Mouse (Mus musculus): Measurements from ENCODE around the gene Unc45b. TPM values are rescaled to one million over a fixed set of nuclear protein-coding genes. Genes with fewer than 3 reads are reported as not detected.

Gene Unc45b
- polyA plus RNA-seq, 1 experiment from 2014 or later: 2.5 TPM

DNA sequence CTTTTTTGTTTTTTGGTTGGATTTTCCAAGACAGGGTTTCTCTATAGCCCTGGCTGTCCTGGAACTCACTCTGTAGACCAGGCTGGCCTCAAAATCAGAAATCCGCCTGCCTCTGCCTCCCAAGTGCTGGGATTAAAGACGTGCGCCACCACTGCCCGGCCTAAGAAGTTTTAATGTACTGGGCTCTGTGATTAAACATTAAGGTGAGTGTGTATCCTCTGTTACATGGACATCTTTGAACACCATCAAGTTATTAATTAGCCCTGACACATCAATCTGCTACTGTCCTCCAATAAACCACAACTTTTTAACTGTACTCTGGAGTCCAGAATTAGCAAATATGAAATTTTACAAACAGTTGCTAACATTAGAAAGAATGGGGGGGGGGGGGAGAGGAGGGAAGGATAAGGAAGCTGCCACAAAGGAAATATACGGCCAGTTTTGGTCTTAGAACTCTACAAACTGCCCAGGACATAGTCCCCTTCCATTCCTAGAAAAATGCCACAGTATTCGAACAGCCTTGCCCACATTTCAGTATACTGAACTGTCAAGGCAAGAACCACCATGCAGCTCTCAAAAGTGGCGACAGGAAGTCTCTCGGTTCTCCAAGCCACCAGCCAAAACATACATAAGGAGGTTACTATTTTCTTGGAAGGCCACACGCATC, 40.7 kb upstream of the Unc45b start:
- no peak for ATAC-seq (ENCODE audit: low FRiP score, low TSS enrichment)
- no peaks in the 10 kb centered on the region for H3K27me3 ChIP-seq (ENCODE audit: control insufficient read depth, insufficient read depth, low read length)
- H3K4me2 ChIP-seq (replicated peaks; ENCODE audit: low read depth, low read length): peak overlapping the region; percentile 69
- H3K9ac ChIP-seq (ENCODE audit: low read depth, low read length): peak overlapping the region; percentile 76; the same call in 1 of the 2 replicates
- WGBS: 57% methylated on average over 9 of the region's 9 CpGs
- 0 out of 2 replicates have a peak, but pooled peaks cover 3% of the 10 kb centered on the region for H3K4me1 ChIP-seq (ENCODE audit: control insufficient read depth, insufficient read depth, low read length)
- H3K4me3 ChIP-seq (ENCODE audit: low read length): peak overlapping the region; percentile 89
- H3K9me3 ChIP-seq (ENCODE audit: control insufficient read depth, low read length): no peaks in the 10 kb centered on the region
- H3K27ac ChIP-seq (ENCODE audit: low read depth, low read length): peak overlapping the region; percentile 82; the same call in 1 of the 2 replicates
- no peaks in the 10 kb centered on the region for H3K36me3 ChIP-seq (ENCODE audit: control insufficient read depth, insufficient read depth, low read length)

- WGBS: 2% methylated on average over 36 of the region's 36 CpGs
- Histone ChIP-seq H3K4me3 (ENCODE audit: low read length) (peak overlapping the region; percentile 89), H3K27ac (ENCODE audit: low read depth, low read length) (peak overlapping the region; percentile 82)
Observed at GRCm38 (mm10) chr11:82870173-82871030, 39.9 kb upstream of the Unc45b start.

GRCm38 (mm10) chr11:82871031-82871446, 39.3 kb upstream of the Unc45b start, which contains the start of gene Rffl:
Gene Rffl (minus strand): TSS chr11:82871210.
- Histone ChIP-seq H3K27me3 (ENCODE audit: control insufficient read depth, insufficient read depth, low read length) (no peaks in the 10 kb centered on the region), H3K9me3 (ENCODE audit: control insufficient read depth, low read length) (no peaks in the 10 kb centered on the region), H3K27ac (ENCODE audit: low read depth, low read length) (peak within 1 kb of the TSS; percentile 82), H3K4me3 (ENCODE audit: low read length) (peak within 1 kb of the TSS; percentile 89), H3K4me2 (replicated peaks; ENCODE audit: low read depth, low read length) (peak within 1 kb of the TSS; percentile 69), H3K9ac (ENCODE audit: low read depth, low read length) (peak within 1 kb of the TSS; percentile 76), H3K4me1 (ENCODE audit: control insufficient read depth, insufficient read depth, low read length) (0 out of 2 replicates have a peak, but pooled peaks cover 3% of the 10 kb centered on the region), H3K36me3 (ENCODE audit: control insufficient read depth, insufficient read depth, low read length) (no peaks in the 10 kb centered on the region)
- 0% methylated on average over 29 of the region's 43 CpGs for WGBS
- peak; percentile 97 for ATAC-seq (ENCODE audit: low FRiP score, low TSS enrichment)

More at GRCm38 (mm10) chr11:82870173-82871030, 39.9 kb upstream of the Unc45b start:
- 0 out of 2 replicates have a peak, but pooled peaks cover 3% of the 10 kb centered on the region for H3K4me1 ChIP-seq (ENCODE audit: control insufficient read depth, insufficient read depth, low read length)
- H3K36me3 ChIP-seq (ENCODE audit: control insufficient read depth, insufficient read depth, low read length): no peaks in the 10 kb centered on the region
- no peaks in the 10 kb centered on the region for H3K27me3 ChIP-seq (ENCODE audit: control insufficient read depth, insufficient read depth, low read length)
- peak; percentile 81 for ATAC-seq (ENCODE audit: low FRiP score, low TSS enrichment)
- peak overlapping the region; percentile 76 for H3K9ac ChIP-seq (ENCODE audit: low read depth, low read length)
- no peaks in the 10 kb centered on the region for H3K9me3 ChIP-seq (ENCODE audit: control insufficient read depth, low read length)
- H3K4me2 ChIP-seq (replicated peaks; ENCODE audit: low read depth, low read length): peak overlapping the region; percentile 69

DNA sequence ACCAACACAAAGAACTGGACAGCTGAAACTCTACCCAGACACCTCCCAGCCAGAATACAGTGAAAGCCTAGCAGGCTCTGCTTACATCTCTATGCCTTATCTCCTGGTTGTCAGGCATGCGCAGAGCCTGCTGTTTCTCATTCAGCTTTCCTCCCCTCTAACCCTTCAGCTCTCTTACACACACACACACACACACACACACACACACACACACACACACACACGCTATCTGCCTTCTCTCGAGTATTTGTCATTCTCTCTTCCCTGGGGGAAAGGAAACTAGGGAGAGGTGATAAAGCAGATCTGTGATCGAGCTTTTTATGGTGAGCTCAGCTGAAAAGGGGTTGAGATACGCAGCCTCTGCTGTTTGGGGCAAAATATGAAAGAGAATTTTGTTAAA, 35.4 kb upstream of the Unc45b start:
- H3K27ac ChIP-seq (ENCODE audit: low read depth, low read length): no peak overlapping the region
- 0 out of 2 replicates have a peak, but pooled peaks cover 1% of the 10 kb centered on the region for H3K4me1 ChIP-seq (ENCODE audit: control insufficient read depth, insufficient read depth, low read length)
- H3K36me3 ChIP-seq (ENCODE audit: control insufficient read depth, insufficient read depth, low read length): no peaks in the 10 kb centered on the region
- no peak for ATAC-seq (ENCODE audit: low FRiP score, low TSS enrichment)
- no peaks in the 10 kb centered on the region for H3K9me3 ChIP-seq (ENCODE audit: control insufficient read depth, low read length)
- no peak overlapping the region for H3K9ac ChIP-seq (ENCODE audit: low read depth, low read length)
- no peak overlapping the region for H3K4me3 ChIP-seq (ENCODE audit: low read length)
- H3K4me2 ChIP-seq (replicated peaks; ENCODE audit: low read depth, low read length): no peak overlapping the region
- no peaks in the 10 kb centered on the region for H3K27me3 ChIP-seq (ENCODE audit: control insufficient read depth, insufficient read depth, low read length)
- WGBS: 70% methylated on average over 5 of the region's 5 CpGs

DNA sequence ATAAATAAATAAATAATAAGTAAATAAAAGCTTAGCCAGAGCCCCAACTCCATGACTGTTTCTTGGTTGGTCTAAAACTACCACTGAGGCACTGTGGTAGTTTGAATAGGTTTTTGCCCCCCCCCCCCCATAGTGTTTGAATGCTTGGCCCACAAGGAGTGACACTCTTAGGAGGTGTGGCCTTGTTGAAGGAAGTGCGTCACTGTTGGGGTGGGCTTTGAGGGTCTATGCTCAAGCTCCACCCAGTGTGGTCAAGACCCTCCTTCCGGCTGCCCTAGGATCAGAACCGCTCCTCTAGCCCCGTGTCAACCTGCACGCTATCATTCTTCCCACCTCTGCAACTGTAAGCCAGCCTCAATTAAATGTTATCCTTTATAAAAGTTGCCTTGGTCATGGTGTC, 34.7 kb upstream of the Unc45b start:
- Histone ChIP-seq H3K4me1 (ENCODE audit: control insufficient read depth, insufficient read depth, low read length) (no peaks in the 10 kb centered on the region), H3K4me3 (ENCODE audit: low read length) (no peak overlapping the region), H3K27ac (ENCODE audit: low read depth, low read length) (no peak overlapping the region), H3K36me3 (ENCODE audit: control insufficient read depth, insufficient read depth, low read length) (no peaks in the 10 kb centered on the region), H3K4me2 (replicated peaks; ENCODE audit: low read depth, low read length) (no peak overlapping the region), H3K9me3 (ENCODE audit: control insufficient read depth, low read length) (no peaks in the 10 kb centered on the region), H3K27me3 (ENCODE audit: control insufficient read depth, insufficient read depth, low read length) (no peaks in the 10 kb centered on the region), H3K9ac (ENCODE audit: low read depth, low read length) (no peak overlapping the region)
- no peak for ATAC-seq (ENCODE audit: low FRiP score, low TSS enrichment)
- WGBS: 92% methylated on average over 5 of the region's 5 CpGs

DNA sequence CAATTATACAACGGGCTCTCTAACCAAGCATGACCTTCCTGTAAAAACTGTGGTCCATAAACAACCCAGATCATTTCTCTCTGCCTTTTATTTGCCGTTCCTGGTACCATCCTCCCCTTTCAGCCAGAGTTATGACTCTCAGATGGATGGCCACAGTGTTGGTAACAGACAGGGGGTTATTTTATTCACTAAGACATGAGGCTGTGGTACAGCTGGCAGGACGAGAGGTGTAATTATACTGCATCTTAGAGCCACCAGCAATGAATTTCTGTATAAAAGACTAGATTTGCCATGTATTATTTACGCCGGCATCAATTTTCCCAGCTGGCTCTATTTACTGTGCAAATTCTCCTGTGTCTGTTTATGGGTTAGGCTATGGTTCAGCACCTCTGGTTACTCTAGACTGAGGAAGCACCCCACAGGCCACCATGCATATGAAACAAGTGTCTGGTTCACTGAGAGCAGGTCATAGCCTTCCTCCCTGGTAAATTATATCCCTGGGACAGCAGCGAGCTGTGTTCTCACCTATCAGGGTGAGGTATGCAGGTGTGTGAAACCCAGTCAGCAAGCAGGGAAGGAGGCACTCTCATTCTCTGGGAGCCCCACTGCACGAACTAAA, 32.5 kb upstream of the Unc45b start:
- WGBS: 45% methylated on average over 7 of the region's 7 CpGs
- no peaks in the 10 kb centered on the region for H3K27me3 ChIP-seq (ENCODE audit: control insufficient read depth, insufficient read depth, low read length)
- no peaks in the 10 kb centered on the region for H3K4me1 ChIP-seq (ENCODE audit: control insufficient read depth, insufficient read depth, low read length)
- H3K9ac ChIP-seq (ENCODE audit: low read depth, low read length): no peak overlapping the region
- H3K4me3 ChIP-seq (ENCODE audit: low read length): no peak overlapping the region
- no peaks in the 10 kb centered on the region for H3K9me3 ChIP-seq (ENCODE audit: control insufficient read depth, low read length)
- no peak overlapping the region for H3K4me2 ChIP-seq (replicated peaks; ENCODE audit: low read depth, low read length)
- ATAC-seq (ENCODE audit: low FRiP score, low TSS enrichment): peak; percentile 84
- H3K36me3 ChIP-seq (ENCODE audit: control insufficient read depth, insufficient read depth, low read length): 0 out of 2 replicates have a peak, but pooled peaks cover 3% of the 10 kb centered on the region
- no peak overlapping the region for H3K27ac ChIP-seq (ENCODE audit: low read depth, low read length)

GRCm38 (mm10) chr11:82883180-82883579, 27.2 kb upstream of the Unc45b start:
- ATAC-seq (ENCODE audit: low FRiP score, low TSS enrichment): no peak
- H3K4me1 ChIP-seq (ENCODE audit: control insufficient read depth, insufficient read depth, low read length): no peaks in the 10 kb centered on the region
- no peak overlapping the region for H3K4me3 ChIP-seq (ENCODE audit: low read length)
- H3K27me3 ChIP-seq (ENCODE audit: control insufficient read depth, insufficient read depth, low read length): no peaks in the 10 kb centered on the region
- no peaks in the 10 kb centered on the region for H3K9me3 ChIP-seq (ENCODE audit: control insufficient read depth, low read length)
- no peak overlapping the region for H3K4me2 ChIP-seq (replicated peaks; ENCODE audit: low read depth, low read length)
- H3K36me3 ChIP-seq (ENCODE audit: control insufficient read depth, insufficient read depth, low read length): 0 out of 2 replicates have a peak, but pooled peaks cover 3% of the 10 kb centered on the region
- no peak overlapping the region for H3K27ac ChIP-seq (ENCODE audit: low read depth, low read length)
- 46% methylated on average over 8 of the region's 8 CpGs for WGBS
- no peak overlapping the region for H3K9ac ChIP-seq (ENCODE audit: low read depth, low read length)

GRCm38 (mm10) chr11:82886559-82886958, 23.8 kb upstream of the Unc45b start:
- no peaks in the 10 kb centered on the region for H3K9me3 ChIP-seq (ENCODE audit: control insufficient read depth, low read length)
- H3K4me3 ChIP-seq (ENCODE audit: low read length): no peak overlapping the region
- no peak for ATAC-seq (ENCODE audit: low FRiP score, low TSS enrichment)
- H3K9ac ChIP-seq (ENCODE audit: low read depth, low read length): no peak overlapping the region
- no peaks in the 10 kb centered on the region; the same call in 1 of the 2 replicates for H3K27me3 ChIP-seq (ENCODE audit: control insufficient read depth, insufficient read depth, low read length)
- H3K4me2 ChIP-seq (replicated peaks; ENCODE audit: low read depth, low read length): no peak overlapping the region
- no peak overlapping the region for H3K27ac ChIP-seq (ENCODE audit: low read depth, low read length)
- 90% methylated on average over 3 of the region's 3 CpGs for WGBS
- 0 out of 2 replicates have a peak, but pooled peaks cover 3% of the 10 kb centered on the region for H3K36me3 ChIP-seq (ENCODE audit: control insufficient read depth, insufficient read depth, low read length)
- peaks cover 12% of the 10 kb centered on the region for H3K4me1 ChIP-seq (ENCODE audit: control insufficient read depth, insufficient read depth, low read length)

Measured in kidney, embryonic 14.5 days (tissue).